Mouse (Mus musculus) left cerebral cortex, adult 18-20 months (tissue): ENCODE measurements around the gene Epb41l4b. TPM values are rescaled to one million over a fixed set of nuclear protein-coding genes. Genes with fewer than 3 reads are reported as not detected.

Experiments used
- DNase-seq, 2 experiments: peaks; one replicate each; pipeline ENCODE4 v3.0.0; 2021 to 2022; ENCODE audit warnings: low spot score in 2 of 2, mixed read lengths in 1 of 2
- total RNA-seq, 2 experiments: library from RNA; stranded (reverse); gene quantifications; 2 replicates each; pipeline ENCODE4 v1.2.3; 2021

Epb41l4b gene
- total RNA-seq, 2 experiments from 2014 or later, result 38.0 to 39.5 TPM

DNA sequence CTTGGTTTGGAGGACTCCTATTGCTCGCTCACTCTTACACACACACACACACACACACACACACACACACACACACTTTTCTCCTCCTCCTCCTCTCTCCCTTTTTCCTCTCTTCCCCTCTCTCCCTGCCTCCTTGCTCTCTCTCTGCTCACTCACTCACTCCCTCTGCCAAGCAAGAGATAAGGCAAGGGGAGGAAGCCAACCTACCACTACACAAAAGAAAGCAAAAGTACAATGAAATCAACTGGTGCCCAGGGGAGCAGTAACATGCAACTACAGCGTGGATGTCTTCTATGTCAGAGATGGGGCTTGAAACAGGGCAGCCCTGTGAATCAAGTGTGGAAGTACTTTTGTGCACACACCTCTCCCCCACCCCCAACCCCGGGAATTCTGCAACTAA is 24.4 kb downstream of the Epb41l4b start:
- DNase-seq, result no peak

DNA sequence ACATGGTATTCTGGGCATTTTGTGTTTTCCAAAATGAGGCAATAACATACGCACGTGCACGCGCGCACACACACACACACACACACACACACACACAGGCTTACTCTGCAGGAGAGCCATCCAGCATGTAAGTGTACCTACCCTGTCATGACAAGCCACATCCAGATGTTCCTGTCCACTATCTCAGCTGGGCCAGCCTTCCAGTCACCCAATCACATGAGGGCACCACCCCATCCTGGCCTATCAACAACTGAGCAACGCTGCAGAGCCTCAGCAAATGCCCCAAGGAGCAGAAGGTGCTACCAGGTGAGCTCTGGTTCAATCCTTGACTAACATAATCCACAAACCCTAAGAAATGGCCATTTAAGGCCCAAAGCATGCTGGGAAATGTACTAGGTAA is 27.0 kb downstream of the Epb41l4b start:
- no peak for DNase-seq

DNA sequence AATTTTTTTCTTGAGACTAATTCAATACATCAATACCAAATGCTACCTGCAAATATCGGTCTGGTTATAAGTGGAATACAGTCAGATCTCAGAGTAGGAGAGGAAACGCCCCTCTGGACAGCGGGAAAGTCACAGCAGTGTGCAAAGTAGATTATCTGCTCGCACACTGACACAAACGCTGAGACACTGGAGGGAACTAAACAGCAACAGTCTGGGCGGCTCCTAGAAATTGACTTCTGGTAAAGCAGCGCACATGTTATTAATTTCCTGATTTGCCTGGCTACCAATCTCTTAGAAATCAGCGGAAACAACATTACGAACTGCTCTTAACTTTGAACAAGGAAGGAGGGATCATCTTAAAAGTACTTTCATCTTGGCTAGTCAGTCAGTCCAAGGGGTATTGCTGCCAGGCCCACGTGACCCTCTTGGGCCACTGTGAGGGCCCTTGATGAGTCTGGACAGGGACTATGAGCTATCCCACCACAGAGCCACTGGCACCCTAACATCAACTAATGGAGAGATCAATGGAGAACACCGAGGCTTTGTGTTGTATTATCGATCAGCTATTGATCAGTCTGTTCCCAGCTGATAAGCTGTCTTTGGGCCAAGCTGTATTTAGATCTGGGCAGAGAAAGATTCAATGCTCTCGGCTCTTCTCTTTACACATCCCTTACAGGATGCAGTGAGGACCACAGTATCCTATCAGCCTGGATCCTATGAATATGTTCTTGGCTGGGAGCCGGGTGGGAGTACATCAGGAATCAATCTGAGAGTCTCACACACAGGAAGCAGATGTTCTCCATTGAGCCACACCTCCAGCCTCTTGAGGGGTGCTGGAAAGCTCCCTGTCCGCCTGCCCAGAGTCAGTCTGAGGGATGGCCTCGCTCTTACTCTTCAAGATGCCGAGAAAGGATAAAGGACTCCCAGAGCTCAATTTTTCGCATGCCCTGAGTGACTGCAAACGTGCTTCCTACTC is 28.3 kb downstream of the Epb41l4b start:
- no peak for DNase-seq

DNA sequence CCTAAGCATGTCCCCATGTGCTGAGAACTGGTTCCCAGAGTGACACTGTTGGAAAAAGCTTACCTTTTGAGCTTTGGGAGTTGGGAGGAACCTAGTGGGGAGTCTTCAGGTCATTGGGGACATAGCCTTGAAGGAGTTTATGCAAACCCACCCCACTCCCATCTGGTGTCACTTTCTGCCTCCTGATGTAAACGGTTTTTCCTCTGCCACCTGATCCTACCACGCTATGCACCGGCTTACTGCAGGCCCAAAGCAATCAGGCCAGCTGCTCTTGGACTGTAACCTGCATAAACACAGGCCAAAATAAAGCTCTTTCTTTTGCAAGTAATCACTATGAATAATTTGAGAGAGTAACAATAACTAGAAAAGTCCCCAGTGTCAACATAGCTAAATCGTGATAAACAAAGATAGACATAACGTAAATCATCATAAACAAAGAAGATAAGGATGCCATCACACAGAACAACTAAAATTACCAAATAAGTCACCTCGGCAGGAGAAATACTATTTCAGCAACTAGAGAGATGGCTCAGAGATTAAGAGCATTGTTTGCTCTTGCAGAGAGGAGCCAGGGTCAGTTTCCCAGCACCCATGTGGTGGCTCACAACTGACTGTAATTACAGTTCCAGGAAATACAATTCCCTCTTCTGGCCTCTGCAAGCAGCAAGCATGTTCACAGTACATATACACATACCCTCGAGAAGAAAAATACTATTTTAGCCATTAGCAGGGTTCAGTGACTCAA is 29.6 kb downstream of the Epb41l4b start:
- DNase-seq, result no peak

DNA sequence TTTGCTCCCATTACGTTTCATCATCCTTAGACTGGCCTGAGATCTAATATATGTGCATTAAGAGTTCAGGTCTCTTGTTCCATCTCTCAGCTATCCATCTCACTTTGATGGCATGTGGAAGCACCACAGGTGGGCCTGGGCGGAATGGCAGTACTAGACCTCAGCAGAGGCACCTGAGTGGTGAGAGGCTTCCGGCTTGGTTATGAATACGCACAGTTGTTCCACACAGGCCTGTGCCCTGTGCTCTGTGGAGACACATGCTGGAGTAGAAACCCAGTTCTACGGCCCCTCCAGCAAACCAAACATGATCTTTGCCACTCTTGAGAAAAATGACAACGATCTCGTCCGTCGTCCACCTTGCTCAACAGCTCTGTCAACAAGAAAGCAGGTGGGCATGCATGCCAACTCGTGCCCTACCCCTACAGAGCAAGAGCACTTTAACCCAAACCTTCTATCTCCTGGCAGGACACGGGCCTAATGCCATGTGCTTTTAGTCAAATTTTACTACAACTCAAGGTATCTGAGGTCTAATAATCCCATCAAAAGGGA is 31.2 kb downstream of the Epb41l4b start:
- no peak for DNase-seq

DNA sequence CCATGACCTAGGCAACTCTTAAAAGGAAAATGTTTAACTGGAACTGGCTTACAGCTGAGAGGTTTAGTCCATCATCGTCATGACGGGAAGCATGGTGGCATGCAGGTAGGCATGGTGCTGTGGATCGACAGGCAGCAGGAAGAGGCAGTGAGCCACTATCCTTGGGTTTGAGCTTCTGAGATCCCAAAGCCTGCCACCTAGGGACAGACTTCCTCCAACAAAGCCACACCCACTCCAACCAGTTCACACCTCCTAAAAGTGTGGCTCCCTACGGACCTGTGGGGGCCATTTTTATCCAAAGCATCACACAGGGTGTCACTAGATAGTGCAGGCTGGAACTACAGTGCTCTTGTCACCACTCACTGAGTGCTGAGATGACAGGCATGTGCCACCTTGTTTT is 31.8 kb downstream of the Epb41l4b start:
- DNase-seq, result no peak

DNA sequence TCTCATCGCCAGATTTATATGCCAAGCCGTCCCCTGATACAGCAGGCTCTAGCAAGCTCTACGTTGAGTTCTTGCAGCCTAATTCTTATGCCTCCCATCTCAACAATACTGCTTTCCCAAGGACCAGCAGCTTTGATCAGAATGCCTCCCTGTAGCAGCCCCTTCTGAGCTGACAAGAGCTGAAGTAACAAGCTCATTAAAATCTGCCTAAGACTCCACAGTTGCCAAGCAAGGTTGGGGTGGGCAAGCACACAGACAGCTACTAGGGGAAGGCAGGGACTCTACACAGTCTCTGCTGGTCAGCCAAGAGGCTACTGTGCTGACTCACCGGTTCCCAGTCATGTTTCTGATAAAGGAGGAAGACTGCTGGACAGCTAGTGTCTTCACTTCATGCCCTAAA is 33.7 kb downstream of the Epb41l4b start:
- DNase-seq, result no peak

DNA sequence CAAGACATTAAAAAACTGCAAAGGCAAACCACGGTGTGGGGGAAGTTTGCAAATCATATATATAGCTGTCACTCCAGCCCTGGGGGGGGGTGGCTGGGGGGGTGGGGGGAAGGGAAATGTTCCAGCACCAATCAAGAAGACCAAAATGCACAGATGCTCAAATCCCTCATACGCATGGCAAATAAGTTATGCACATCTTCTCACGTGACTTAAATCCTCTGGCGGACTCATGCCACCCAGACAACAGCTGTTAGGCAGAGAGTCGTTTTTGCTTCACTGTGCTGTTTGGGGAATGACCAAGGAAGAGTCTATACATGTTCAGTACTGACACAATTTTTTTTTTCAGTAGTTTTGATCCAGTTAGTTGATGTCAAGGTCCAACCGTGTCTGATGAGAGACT is 37.9 kb downstream of the Epb41l4b start:
- DNase-seq, result no peak

DNA sequence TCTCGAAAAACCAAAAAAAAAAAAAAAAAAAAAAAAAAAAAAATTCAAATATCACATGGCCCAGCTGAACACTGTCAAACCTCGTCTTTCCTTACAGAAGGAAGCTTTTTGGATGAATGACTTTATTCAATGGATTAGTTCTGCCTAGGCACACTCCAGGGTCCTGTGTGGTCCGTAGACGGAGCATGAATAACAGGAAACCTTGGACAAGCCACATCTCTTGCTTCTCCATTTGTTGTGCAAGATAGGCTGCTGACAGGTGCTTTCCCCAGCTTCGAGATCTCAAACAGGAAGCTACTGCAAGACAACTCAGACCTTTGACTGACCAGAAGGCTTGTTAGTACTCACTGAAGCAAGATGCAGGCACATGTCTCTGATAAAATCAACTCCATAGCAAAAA is 39.4 kb downstream of the Epb41l4b start:
- DNase-seq, result no peak

DNA sequence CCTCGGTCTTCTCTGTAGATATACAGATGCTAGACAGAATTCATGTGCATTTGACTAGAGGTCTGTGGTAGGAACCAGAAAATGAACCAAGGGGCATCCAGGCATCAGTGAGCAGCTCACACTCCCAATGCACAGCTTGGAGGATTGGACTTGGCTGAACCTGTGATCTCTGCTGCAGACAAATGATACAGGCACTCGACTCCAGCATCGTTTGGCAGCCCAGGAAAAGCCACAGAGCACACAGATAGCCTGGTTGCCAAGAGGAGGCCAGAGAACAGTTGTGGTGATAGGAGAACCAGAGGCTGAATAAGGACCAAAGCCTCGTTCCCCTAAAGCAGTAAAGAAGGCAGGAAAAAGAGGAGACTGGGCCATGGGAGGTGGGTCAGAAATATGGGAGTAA is 42.1 kb downstream of the Epb41l4b start:
- no peak for DNase-seq

DNA sequence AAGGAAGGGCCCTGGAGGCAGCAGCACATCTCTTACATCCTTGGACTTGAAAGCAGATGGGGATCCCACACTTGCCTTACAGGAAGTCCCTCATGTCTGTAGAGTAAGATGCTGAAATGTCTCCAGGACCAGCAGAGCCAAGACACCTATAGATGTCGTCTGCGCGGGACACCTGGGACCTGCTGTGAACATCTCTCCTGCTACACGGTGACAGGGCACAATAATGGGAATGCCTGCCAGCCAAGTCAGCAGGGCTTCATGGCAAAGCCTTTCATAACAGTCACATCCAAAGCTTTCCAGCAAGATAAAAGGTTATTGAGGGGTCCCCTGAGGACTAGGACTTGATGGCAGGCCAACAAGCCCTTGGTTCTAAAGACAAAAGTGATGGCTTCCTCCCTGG is 45.8 kb downstream of the Epb41l4b start:
- no peak for DNase-seq

DNA sequence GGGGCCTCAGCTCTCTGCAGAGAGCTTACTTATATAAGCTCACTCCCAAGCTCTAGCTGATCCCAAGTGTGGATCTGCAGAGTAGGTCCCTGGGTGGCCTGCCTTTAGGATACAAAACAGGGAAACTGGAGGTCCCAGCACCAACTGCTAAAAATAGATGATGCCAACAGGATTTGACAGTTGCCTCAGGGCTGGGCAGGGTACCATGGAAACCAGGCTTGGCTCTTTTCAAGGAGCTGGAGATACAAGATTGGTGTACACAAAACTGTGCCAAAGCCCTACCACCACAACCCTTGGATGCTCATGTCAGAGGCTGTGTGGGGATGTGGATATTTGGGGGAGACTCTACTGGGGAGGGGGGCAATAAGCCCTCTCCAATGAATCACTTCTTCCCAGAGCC is 47.7 kb downstream of the Epb41l4b start:
- no peak for DNase-seq

DNA sequence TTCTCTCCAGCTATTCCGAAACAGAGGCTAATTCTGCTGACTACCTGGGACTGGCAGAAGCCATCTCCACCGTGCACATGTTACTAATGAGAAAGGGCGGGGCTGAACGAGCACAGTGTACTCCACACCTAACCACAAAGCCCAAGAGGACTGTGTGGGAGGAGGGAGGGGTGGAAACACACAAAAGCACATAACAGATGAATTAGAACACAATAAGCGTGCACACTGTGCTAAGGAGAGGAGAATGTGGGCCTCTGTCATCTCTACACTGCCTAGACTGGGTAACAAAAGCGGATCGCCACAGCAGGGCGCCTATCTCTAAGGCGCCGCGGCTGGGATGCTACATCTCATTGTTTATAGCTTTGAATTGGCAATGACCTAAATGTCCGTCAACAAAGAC is 51.9 kb downstream of the Epb41l4b start:
- DNase-seq, result no peak

DNA sequence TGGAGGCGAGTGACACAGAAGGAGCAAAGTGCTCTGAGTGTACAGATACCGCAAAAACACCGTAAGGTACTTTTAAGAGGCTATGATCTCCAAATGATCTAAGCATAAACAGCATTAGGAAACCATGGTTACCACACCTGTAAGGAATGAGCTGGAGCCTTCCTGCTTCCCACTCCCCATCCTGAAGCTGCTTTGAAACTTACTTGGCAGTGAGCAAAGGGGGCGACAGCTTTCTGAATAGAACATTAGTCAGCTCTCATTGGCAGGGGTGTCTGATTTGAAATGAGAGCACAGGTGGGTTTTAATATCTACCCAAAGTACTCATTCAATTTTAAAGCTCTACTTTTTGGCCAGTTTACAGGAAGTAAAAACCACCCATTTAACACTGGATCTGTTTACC is 54.9 kb downstream of the Epb41l4b start:
- no peak for DNase-seq

DNA sequence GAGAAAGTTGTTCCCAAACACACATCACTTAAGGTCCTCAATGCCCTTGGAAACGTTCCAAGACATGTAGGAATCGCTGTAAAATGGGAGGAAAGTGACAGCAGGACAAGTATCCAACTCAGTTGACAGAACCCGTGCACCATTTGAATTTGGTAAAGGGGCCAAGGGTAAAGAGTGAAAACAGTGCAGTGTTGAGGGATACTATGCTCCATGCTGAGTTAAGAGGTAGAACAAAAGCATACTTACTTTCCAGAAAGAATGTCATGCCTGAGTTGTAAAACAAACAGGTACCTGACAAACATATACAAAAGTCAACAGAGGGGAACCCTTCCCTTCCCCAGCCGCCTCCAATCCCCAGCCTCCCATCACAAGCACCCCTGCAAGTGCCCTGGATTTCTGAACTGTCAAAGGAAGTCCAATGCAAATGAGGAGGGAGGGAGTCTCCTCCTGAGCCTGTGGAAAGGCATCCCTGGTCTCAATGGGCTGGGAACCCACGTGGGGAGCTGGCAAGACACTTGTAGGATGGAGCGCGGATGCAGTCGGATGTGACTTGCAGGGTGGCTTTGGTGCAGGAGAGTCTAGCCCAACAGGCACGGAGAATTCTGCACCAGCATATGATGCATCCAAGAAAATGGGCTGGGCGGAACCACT is 57.4 kb downstream of the Epb41l4b start:
- no peak for DNase-seq

DNA sequence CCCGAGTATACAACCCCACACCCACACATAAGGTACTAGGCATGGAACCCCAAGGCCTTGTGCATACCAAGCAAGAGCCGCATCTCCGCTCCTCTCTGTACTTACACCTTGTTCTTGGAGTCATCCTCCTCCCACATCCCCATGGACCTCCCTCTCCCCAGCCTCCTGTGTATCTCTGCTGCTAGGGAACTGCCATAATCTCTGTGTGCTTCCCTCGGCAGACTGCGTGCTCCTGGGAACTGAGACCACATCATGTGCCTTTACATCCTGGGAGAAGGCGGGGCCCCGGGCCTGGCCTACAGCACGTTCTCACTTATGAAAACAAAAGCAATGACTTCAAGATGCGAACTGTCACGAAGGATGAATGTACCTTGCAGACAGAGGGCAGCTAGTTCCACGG is 59.6 kb downstream of the Epb41l4b start:
- no peak for DNase-seq

DNA sequence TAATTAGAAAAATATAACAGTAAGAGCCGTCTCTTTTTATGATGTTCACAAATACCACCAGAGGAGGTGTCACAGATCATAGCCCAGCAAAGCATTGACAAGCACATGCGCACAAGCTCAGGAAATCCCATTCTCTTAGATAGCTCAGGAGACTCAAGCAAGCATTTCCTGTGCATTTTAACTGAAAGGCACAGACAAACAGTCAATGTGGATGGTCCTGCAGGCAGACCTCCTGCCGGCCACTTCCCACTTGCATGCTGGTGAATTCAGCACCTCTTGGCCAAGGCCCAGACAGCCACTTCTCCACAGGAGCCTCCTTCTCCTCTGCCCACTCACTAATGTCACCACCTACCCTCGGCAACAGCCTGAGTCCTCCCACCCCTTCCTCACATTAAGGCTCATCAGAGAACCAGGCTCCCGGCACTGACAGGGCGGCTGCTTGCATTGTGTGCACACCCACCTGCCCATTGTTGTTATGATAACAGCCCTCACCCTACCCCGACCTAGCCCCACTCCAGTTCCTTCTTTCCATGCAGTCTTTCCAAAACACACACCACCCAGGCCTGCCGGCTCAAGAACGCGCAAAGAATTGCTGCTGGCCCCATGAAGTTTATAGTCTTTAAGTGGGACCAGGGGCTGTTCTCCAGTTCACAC is 60.3 kb downstream of the Epb41l4b start:
- peak in 1 of 2 experiments; percentile 11 for DNase-seq

DNA sequence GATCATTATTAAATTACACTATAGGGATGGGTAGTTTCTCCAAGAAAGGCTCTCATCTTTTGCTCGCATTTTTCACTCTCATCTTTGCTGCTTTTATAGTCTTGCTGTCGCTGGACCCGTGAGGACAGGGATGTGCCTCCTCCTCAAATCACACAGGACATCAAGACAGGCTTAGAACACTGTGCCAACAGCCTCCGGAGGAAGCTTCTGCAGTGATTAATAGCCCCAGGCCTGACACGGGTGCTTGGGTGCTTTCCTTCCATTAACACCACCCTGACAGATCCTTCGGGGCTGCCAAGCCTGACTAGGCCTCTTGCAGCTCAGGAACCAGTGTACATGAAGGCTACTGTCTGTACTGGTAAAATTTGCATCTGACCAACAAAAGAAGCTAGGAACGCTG is 61.8 kb downstream of the Epb41l4b start:
- no peak for DNase-seq

DNA sequence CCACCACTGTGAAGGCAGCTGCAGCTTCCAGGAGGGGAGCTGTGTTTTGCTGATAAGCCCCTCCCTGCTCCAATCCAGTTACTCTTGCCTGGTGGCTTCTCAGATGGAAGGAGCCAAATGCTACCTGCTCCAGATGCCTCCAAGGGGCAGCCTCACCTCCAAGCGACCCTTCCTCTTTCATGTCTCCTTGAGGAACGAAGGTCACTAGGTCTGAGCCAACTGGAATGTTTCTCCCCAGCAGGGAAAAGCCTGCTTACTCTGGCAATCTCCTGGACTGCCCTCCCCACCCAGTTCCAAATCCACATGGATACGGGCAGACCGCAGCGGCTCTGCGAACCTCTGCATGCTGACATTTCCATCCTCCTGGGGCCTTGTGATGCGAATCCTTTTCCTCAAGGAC is 69.4 kb downstream of the Epb41l4b start:
- no peak for DNase-seq

DNA sequence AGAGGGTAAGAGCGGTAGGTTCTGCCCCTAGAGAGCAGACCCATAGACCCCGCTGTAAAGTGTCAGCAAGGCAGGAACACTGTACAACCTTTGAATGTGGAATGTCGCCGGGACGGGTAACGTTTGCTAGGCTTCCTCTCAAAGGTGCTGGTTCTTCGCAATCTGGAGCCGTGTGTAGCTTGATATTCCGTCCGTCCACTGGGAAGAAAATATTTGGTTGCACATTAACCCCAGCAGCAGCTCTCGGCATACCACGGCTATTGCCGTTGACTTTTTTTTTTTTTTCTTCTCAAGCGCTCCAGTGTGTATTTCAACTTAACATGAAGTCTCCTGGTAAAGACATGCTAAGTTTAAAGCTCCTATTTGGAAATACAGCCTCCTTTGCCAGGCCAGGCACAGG is 70.1 kb downstream of the Epb41l4b start:
- no peak for DNase-seq

DNA sequence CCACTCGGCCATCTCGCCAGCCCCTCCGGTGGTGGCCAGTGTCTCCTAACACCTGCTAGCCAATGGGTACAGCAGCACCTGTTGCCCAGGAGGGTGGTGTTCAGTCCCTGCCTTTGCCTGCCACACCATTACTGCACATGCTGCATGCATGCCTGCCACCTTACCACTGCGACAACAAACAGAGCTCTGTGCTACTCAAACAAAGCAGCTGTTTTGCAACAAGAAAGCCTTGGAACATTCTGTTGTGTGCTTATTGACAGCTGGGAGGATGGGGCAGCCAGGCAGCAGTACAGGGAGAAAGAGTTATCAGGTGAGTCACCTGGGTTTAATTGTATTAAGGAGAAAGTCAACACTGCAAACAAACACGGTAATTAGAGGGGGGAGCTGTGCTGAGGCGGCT is 72.6 kb downstream of the Epb41l4b start:
- DNase-seq, result no peak
